Comparison of ENCODE assay signal across 32 mouse cellular contexts in the genomic region with DNA sequence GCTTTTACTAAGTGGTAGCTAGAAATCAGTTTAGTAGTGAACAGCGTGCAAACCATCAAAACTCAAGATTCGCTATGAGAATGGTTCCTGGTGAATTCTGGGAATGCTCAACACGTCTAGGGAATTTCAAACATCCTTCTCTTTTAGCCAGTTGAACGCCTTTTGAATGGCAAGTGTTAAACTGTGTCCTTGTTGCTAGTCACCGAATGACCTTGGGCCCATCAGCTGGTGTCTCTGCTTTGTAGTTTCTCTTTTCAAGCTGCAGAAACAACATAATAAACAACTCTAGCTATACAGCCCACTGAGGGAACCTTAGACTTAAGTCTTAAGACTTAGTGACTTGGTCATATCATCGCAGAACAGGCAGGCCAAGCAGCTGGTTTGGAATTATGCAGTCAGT. TPM values are rescaled to one million over a fixed set of nuclear protein-coding genes. Genes with fewer than 3 reads are reported as not detected.
DNase-seq lines count a peak whose midpoint lies in the region; ATAC-seq and TF ChIP-seq lines count a peak whose summit lies in the region.
"Had no signal": no experiment of that assay in that cellular context is flagged by ENCODE, and none has a peak within 500 bp of the region (broad histone marks: within the 10 kb centered on the region; RNA-seq: fewer than 3 reads in every experiment).

No protein-coding gene starts in this region.

- H3K4me1 ChIP-seq in forebrain, embryonic 14.5 days (ENCODE audit: control insufficient read depth, insufficient read depth, low read length), result no peaks in the 10 kb centered on the region
- H3K4me1 ChIP-seq: embryonic facial prominence, embryonic 10.5 days; embryonic facial prominence, embryonic 13.5 days; forebrain, embryonic 12.5 days; heart, embryonic 10.5 days had no signal

- 0 out of 2 replicates have a peak overlapping the region, but pooled peaks have one; percentile 36 for H3K27ac ChIP-seq in layer of hippocampus, adult 2 months
- no peak overlapping the region for H3K27ac ChIP-seq in left cerebral cortex, adult 2 months
- no peak overlapping the region for H3K27ac ChIP-seq in forebrain, embryonic 14.5 days (ENCODE audit: low read depth, low read length)
- H3K27ac ChIP-seq: embryonic facial prominence, embryonic 10.5 days; embryonic facial prominence, embryonic 13.5 days; forebrain, embryonic 12.5 days; heart, adult 2 months; heart, embryonic 10.5 days; heart, embryonic 13.5 days; hindbrain, embryonic 14.5 days; hindbrain, postnatal 0 days had no signal

- H3K27me3 ChIP-seq in forebrain, embryonic 14.5 days (replicated peaks; ENCODE audit: control insufficient read depth, insufficient read depth, low read length), result no peaks in the 10 kb centered on the region
- H3K27me3 ChIP-seq: embryonic facial prominence, embryonic 13.5 days; forebrain, embryonic 12.5 days; heart, embryonic 13.5 days had no signal

- no peaks in the 10 kb centered on the region for H3K36me3 ChIP-seq in forebrain, embryonic 14.5 days (ENCODE audit: control insufficient read depth, insufficient read depth, low read length)
- H3K36me3 ChIP-seq: embryonic facial prominence, embryonic 10.5 days; embryonic facial prominence, embryonic 13.5 days; forebrain, embryonic 12.5 days; G1E; heart, embryonic 10.5 days; heart, embryonic 13.5 days had no signal

- TF ChIP-seq CTCF in layer of hippocampus, adult 2 months (conservative IDR thresholded peaks at IDR 0.05), result no peak
- TF ChIP-seq CTCF in left cerebral cortex, adult 2 months (IDR thresholded peaks at IDR 0.05), result no peak

- 86% methylated on average over 6 of the region's 6 CpGs for WGBS in forebrain, embryonic 14.5 days

- DNase-seq in adrenal gland, adult (ENCODE audit: inconsistent age in 2 of 2, low spot score in 1 of 2), result peak; percentile 14 to 59
- no peak for DNase-seq in adrenal gland, adult 18-20 months (ENCODE audit: low spot score in 2 of 2)
- DNase-seq in layer of hippocampus, adult 2 months (ENCODE audit: low spot score in 2 of 2), result no peak
- DNase-seq in layer of hippocampus, adult 8-10 months (ENCODE audit: low spot score in 2 of 2), result no peak
- peak; percentile 26 for DNase-seq in adrenal gland, postnatal 25 days
- DNase-seq in left cerebral cortex, adult 2 months (ENCODE audit: extremely low spot score in 1 of 2, low spot score in 2 of 2), result no peak
- DNase-seq in forebrain, embryonic 14.5 days (ENCODE audit: low spot score), result no peak
- DNase-seq: cerebellum, adult 11-12 months; cerebellum, adult 8-10 months; cerebellum, postnatal 10 days; cerebellum, postnatal 36 days; embryo, embryonic 11 days; gastrocnemius, postnatal 10 days; gastrocnemius, postnatal 36 days; heart, adult 2 months; heart, postnatal 14 days; heart, postnatal 4 days had no signal

- no peak for ATAC-seq in forebrain, embryonic 14.5 days
- ATAC-seq: activated CD4-positive, CD25-positive, alpha-beta regulatory T cell, adult 4 months; forebrain, embryonic 16.5 days; hindbrain, postnatal 0 days; inflammation-experienced regulatory T-cells, adult 6 months; intestine, embryonic 16.5 days; Patski had no signal

- no peak overlapping the region for H3K4me2 ChIP-seq in forebrain, embryonic 14.5 days (ENCODE audit: low read length)
- H3K4me2 ChIP-seq: embryonic facial prominence, embryonic 13.5 days; forebrain, embryonic 12.5 days; heart, embryonic 13.5 days; hindbrain, embryonic 14.5 days had no signal

- intact Hi-C loops in left cerebral cortex, adult 2 months (cut with DNase I), result no loop called here

- no peak overlapping the region for H3K9ac ChIP-seq in forebrain, embryonic 14.5 days (ENCODE audit: low read length)
- H3K9ac ChIP-seq: embryonic facial prominence, embryonic 13.5 days; forebrain, embryonic 12.5 days; heart, embryonic 13.5 days; hindbrain, embryonic 14.5 days had no signal

- no peaks in the 10 kb centered on the region for H3K9me3 ChIP-seq in forebrain, embryonic 14.5 days (replicated peaks; ENCODE audit: control insufficient read depth, low read length)
- H3K9me3 ChIP-seq: embryonic facial prominence, embryonic 10.5 days; embryonic facial prominence, embryonic 13.5 days; forebrain, embryonic 12.5 days; G1E; heart, embryonic 10.5 days; heart, embryonic 13.5 days had no signal

- no peak overlapping the region for H3K4me3 ChIP-seq in layer of hippocampus, adult 2 months
- H3K4me3 ChIP-seq in left cerebral cortex, adult 2 months, result no peak overlapping the region
- no peak overlapping the region for H3K4me3 ChIP-seq in forebrain, embryonic 14.5 days (ENCODE audit: low read depth, low read length)
- H3K4me3 ChIP-seq: embryonic facial prominence, embryonic 10.5 days; embryonic facial prominence, embryonic 13.5 days; erythroblast, embryonic 14.5 days; forebrain, embryonic 12.5 days; heart, adult 2 months; heart, embryonic 10.5 days; heart, embryonic 13.5 days had no signal

RNA-seq across cellular contexts. Expression of gene Rorb, which starts 36.2 kb away (rescaled TPM):
- under 1 TPM; 0.33 to 0.74 TPM for total RNA-seq in adrenal gland, adult 18-20 months (2021)
- 10 to 100 TPM; 18.2 to 21.6 TPM for total RNA-seq in layer of hippocampus, adult 2 months (2021)
- total RNA-seq in layer of hippocampus, adult 8-10 months (2022), result 10 to 100 TPM; 17.1 to 22.5 (median 20.3) TPM
- total RNA-seq in adrenal gland, postnatal 25 days (2021), result 0.19 and 0.46 TPM in 2 replicates
- 10 to 100 TPM; 53.6 to 55.1 TPM for total RNA-seq in left cerebral cortex, adult 2 months (2021)
- 6.3 and 11.6 TPM in 2 replicates for polyA plus RNA-seq in forebrain, embryonic 14.5 days (2014; fragmentation: Nextera tagmentation; extraction: Ambion mirVana)
- total RNA-seq: granulocyte monocyte progenitor cell, adult 5-6 weeks had no signal
- polyA plus RNA-seq: erythroblast, embryonic 14.5 days; G1E had no signal

Comparison
In these comparisons a context has a peak if more than half of its experiments do, and no peak if none do; other contexts are left out.
1. DNase-seq: peak in adrenal gland, adult (2 of 2) and adrenal gland, postnatal 25 days (single experiment); none in adrenal gland, adult 18-20 months (0 of 2), layer of hippocampus, adult 2 months (0 of 2), layer of hippocampus, adult 8-10 months (0 of 2), left cerebral cortex, adult 2 months (0 of 2) and forebrain, embryonic 14.5 days (single experiment).
2. RNA of gene Rorb, which starts 36.2 kb away (total RNA-seq): 53.6 to 55.1 TPM in left cerebral cortex, adult 2 months, 18.2 to 21.6 TPM in layer of hippocampus, adult 2 months and 17.1 to 22.5 TPM in layer of hippocampus, adult 8-10 months; 0.33 to 0.74 TPM in adrenal gland, adult 18-20 months and 0.19 to 0.46 TPM in adrenal gland, postnatal 25 days; every median in the first group is over 10 times any median in the second.